Mouse (Mus musculus) midbrain, postnatal 0 days (tissue): Measurements from ENCODE around the gene Hoxd12. TPM values are rescaled to one million over a fixed set of nuclear protein-coding genes. Genes with fewer than 3 reads are reported as not detected.

Experiments
- ATAC-seq: fragments of 200-750 bp; cut with Nextera tagmentation; 2 replicates; pipeline ENCODE4 v1.8.0; 2017; ENCODE audit warnings: moderate number of reproducible peaks, mild to moderate bottlenecking, moderate TSS enrichment, moderate library complexity; ENCODE audit not compliant: low FRiP score
- DNase-seq: peaks from one replicate; pipeline ENCODE4 v3.0.0-alpha.2; 2015; ENCODE audit warnings: low spot score
- H3K27ac ChIP-seq: fragments of 300-500 bp; sonication (generic); 2 replicates; pipeline ENCODE4 v1.5.1; 2014; ENCODE audit warnings: low read depth, mild to moderate bottlenecking, low read length, mixed read lengths
- H3K27me3 ChIP-seq: fragments of 300-500 bp; sonication (generic); 2 replicates; pipeline ENCODE4 v1.6.1; 2014; ENCODE audit warnings: low read length, control low read depth, mixed read lengths; ENCODE audit not compliant: insufficient read depth
- H3K36me3 ChIP-seq: fragments of 300-500 bp; sonication (generic); 2 replicates; pipeline ENCODE4 v1.6.1; 2014; ENCODE audit warnings: low read length, control low read depth, mixed read lengths; ENCODE audit not compliant: insufficient read depth
- H3K4me1 ChIP-seq: fragments of 300-500 bp; sonication (generic); 2 replicates; pipeline ENCODE4 v1.6.1; 2014; ENCODE audit warnings: mild to moderate bottlenecking, control low read depth, antibody characterized with exemption, low read length, mixed read lengths; ENCODE audit not compliant: insufficient read depth
- H3K4me2 ChIP-seq: fragments of 300-500 bp; sonication (generic); 2 replicates; pipeline ENCODE4 v1.6.1; 2014; ENCODE audit warnings: low read depth, mild to moderate bottlenecking, low read length, mixed read lengths; ENCODE audit not compliant: poor library complexity, severe bottlenecking
- H3K4me3 ChIP-seq: fragments of 300-500 bp; sonication (generic); 2 replicates; pipeline ENCODE4 v1.5.1; 2014; ENCODE audit warnings: low read depth, mild to moderate bottlenecking, low read length, moderate library complexity
- H3K9ac ChIP-seq: fragments of 300-500 bp; sonication (generic); replicated peaks from 2 replicates; pipeline ENCODE4 v1.6.1; 2014; ENCODE audit warnings: mild to moderate bottlenecking, low read length, moderate library complexity, mixed read lengths; ENCODE audit not compliant: poor library complexity, severe bottlenecking
- H3K9me3 ChIP-seq: fragments of 300-500 bp; sonication (generic); 2 replicates; pipeline ENCODE4 v1.6.1; 2016; ENCODE audit warnings: low read length, control low read depth
- CTCF ChIP-seq: IDR thresholded peaks from 2 replicates; pipeline ENCODE4 v1.5.1; 2016; ENCODE audit warnings: antibody characterized with exemption, mild to moderate bottlenecking
- WGBS: fragments of 180-500 bp; shearing (Covaris S2); extraction: QIAGEN DNeasy Blood & Tissue Kit; methylation state at CpG from one replicate; pipeline ENCODE4 v1.1.7; 2014; 5-methylcytosine and 5-hydroxymethylcytosine counted together
- polyA plus RNA-seq: library from polyadenylated mRNA; unstranded; fragments of >200 nt; fragmentation: Nextera tagmentation; extraction: Ambion mirVana; gene quantifications from 2 replicates; pipeline ENCODE4 v1.2.1, GENCODE M21; 2015
- total RNA-seq: library from RNA; depleted of rRNA; stranded (reverse); fragments of >200 nt; gene quantifications from 2 replicates; pipeline ENCODE4 v1.2.3, GENCODE M21; 2014

The Hoxd12 gene
- total and polyA plus RNA-seq, 2 experiments from 2014 or later = not detected

DNA sequence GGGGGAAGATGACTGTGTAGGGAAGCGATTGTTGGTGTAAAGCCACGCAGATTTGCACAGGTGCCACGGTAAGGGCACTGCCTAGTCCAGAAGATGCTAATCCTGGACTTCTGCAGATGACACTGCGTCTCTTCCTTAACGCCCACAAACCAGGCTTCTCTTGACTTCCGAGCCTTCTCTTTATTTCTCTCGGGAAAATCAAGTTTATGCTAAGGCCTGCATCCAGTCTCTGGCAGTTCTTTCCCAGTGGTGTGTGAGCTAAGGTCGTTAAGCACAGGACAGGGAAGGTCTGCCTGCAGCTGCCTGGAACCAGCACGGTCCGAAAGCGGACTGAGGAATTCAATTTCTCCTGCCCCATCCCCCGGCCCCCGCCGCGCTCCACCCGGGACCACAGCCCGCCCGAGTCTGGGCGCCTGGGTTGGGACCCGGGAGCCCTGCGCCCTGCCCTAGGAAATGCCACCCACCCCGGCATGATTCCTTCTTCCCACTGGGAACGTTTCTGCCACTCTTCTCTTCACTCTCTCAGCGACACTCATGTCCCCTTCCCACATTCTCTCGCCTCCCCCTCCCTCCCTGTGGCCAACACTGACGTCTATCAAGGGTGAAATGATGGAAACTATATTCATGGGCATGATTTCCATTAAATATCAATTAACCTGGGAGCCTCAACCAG, 29.0 kb downstream of the Hoxd12 start:
- DNase-seq = no peak
- no peak overlapping the region for H3K4me2 ChIP-seq

DNA sequence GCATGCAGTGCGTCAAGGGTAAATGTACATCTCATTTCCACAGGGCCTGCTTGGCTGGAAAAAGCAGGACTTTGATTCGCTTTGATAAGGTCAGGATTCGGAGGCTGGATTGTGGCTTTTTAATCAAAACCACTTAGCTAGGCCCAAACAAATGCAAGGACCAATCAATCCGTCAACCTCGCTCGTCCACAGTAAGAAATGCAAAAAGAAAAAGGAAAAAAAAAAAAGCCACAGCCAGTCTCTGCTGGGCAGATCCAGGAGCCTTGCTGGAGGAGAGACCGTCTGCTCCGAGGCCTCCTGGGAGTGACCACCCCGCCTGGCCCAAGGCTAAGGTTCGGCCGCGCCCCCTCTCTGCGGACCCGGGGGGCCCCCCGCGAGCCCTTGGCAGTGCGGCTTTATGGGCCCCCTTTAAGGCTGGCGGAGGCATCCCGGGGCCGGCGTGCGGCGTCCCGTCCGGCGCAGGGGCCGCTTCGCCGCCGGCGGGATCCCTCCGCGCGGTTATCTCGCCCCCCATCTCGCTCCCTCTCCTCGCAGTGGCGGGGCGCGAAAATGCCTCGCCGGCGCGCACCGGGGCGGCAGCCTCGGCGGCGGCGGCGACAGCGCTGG, 29.7 kb downstream of the Hoxd12 start, which contains the start of gene Hoxd8:
Hoxd8 (plus strand) TSS at position 223 of the 606 bp plus-strand sequence.
- WGBS = under 1% methylated on average over 30 of the region's 52 CpGs
- Histone ChIP-seq H3K9me3 (no peaks in the 10 kb centered on the region), H3K36me3 (no peaks in the 10 kb centered on the region), H3K4me3 (peak within 1 kb of the TSS; percentile 24), H3K9ac (no peak within 1 kb of the TSS), H3K4me2 (peak within 1 kb of the TSS; percentile 36), H3K27me3 (peaks cover 86% of the 10 kb centered on the region), H3K4me1 (no peaks in the 10 kb centered on the region), H3K27ac (no peak within 1 kb of the TSS)
- DNase-seq = no peak
- no peak for TF ChIP-seq CTCF
- no peak for ATAC-seq

More for the DNA sequence above, 29.0 kb downstream of the Hoxd12 start:
- Histone ChIP-seq H3K4me3 (no peak overlapping the region), H3K36me3 (no peaks in the 10 kb centered on the region), H3K9me3 (no peaks in the 10 kb centered on the region), H3K27me3 (peaks cover 85% of the 10 kb centered on the region), H3K27ac (no peak overlapping the region), H3K9ac (no peak overlapping the region), H3K4me1 (no peaks in the 10 kb centered on the region)
- ATAC-seq = no peak
- no peak for TF ChIP-seq CTCF
- WGBS = 3% methylated on average over 26 of the region's 26 CpGs

DNA sequence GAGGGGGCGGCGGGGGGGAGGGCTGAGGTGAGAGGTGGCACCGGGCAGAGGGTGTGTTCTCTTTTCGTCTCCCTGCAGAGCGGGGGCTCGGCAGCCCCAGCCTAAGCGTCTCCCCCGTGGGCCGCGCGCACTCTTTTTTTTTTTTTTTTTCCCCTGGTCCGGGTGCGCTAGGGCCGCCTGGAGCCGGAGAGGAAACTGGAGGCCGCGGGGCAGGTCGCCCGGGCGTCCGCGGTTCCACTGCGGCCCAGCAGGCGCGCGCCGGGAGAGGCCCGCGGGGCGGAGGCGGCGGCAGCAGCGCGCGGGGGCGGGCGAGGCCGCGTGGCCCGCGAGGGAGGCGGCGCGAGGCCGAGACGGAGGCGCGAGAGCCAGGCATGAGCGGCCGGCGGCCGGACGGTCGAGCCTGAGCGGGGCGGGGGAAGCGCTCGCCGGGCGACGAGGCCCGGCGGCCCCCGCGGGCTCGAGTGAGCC, 30.2 kb downstream of the Hoxd12 start:
- H3K36me3 ChIP-seq = no peaks in the 10 kb centered on the region
- H3K9ac ChIP-seq = no peak overlapping the region
- H3K4me2 ChIP-seq = peak overlapping the region; percentile 36
- no peaks in the 10 kb centered on the region for H3K9me3 ChIP-seq
- under 1% methylated on average over 48 of the region's 66 CpGs for WGBS
- ATAC-seq = no peak
- H3K27ac ChIP-seq = no peak overlapping the region
- no peak for DNase-seq
- no peaks in the 10 kb centered on the region for H3K4me1 ChIP-seq
- H3K4me3 ChIP-seq = peak overlapping the region; percentile 24
- peaks cover 86% of the 10 kb centered on the region for H3K27me3 ChIP-seq
- no peak for TF ChIP-seq CTCF

DNA sequence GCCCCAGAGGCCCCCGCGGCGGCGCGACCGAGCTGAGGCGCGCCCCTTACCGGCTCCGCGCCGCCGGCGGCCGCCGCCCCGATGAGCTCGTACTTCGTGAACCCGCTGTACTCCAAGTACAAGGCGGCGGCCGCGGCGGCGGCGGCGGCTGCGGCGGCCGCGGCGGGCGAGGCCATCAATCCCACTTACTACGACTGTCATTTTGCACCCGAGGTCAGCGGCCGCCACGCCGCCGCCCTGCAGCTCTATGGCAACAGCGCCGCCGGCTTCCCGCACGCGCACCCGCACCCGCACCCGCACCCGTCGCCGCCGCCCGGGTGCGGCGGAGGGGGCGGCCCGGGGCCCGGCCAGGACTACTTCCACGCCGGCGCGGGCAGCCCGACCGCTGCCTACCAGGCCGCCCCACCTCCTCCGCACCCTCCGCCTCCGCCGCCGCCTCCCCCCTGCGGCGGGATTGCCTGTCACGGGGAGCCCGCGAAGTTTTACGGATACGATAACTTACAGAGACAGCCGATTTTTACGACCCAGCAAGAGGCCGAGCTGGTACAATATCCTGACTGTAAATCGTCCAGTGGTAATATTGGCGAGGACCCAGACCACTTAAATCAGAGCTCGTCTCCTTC, 30.8 kb downstream of the Hoxd12 start:
- WGBS = under 1% methylated on average over 58 of the region's 85 CpGs
- Histone ChIP-seq H3K4me2 (peak overlapping the region; percentile 36), H3K27ac (no peak overlapping the region), H3K36me3 (no peaks in the 10 kb centered on the region), H3K9me3 (no peaks in the 10 kb centered on the region), H3K4me3 (peak overlapping the region; percentile 24), H3K9ac (no peak overlapping the region), H3K4me1 (no peaks in the 10 kb centered on the region), H3K27me3 (peaks cover 86% of the 10 kb centered on the region)
- no peak for TF ChIP-seq CTCF
- ATAC-seq = no peak
- DNase-seq = no peak

DNA sequence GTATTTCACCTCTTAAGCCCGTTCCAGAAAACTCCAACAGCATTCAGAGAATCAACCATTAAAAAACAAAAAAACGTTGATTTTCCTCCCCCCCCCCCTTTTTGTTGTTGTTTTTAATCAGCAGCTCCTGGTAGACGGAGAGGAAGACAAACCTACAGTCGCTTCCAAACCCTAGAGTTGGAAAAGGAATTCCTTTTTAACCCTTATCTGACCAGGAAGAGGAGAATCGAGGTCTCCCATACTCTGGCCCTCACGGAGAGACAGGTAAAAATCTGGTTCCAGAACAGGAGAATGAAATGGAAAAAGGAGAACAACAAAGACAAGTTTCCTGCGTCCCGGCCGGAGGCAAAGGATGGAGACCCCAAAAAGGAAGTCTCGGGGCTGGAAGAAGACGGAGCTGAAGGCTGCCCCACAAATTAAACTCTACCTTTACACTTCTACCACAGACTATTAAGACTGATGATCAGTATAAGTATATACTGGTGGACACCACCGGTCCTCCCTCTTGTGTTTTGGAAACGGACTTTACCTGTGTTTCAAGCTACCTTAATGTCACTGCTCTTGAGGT, 31.7 kb downstream of the Hoxd12 start:
- ATAC-seq = no peak
- Histone ChIP-seq H3K4me3 (no peak overlapping the region), H3K36me3 (no peaks in the 10 kb centered on the region), H3K9me3 (no peaks in the 10 kb centered on the region), H3K9ac (no peak overlapping the region), H3K4me2 (no peak overlapping the region), H3K27me3 (peaks cover 83% of the 10 kb centered on the region), H3K4me1 (no peaks in the 10 kb centered on the region), H3K27ac (no peak overlapping the region)
- no peak for TF ChIP-seq CTCF
- 3% methylated on average over 13 of the region's 13 CpGs for WGBS
- no peak for DNase-seq

DNA sequence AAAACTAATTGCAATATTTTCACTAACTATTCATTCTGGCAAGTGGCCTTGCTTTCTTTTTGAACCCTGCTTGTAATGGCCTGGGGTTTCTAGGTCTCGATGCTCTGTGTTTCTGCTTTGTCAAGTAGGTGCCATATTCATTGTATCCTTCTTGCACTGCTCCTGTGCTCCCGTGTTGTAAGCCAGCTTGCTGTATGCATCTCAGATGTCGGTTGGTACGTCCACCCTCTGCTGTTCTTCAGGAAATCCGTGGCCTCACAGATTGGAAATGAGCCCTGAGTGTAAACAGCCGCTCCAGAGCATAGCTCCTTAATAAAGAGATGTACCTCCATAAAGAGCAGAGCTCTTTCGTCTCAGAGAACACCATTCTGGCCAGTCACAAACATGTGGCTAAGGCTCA, 32.8 kb downstream of the Hoxd12 start:
- H3K4me1 ChIP-seq = no peaks in the 10 kb centered on the region
- no peaks in the 10 kb centered on the region for H3K36me3 ChIP-seq
- no peak overlapping the region for H3K9ac ChIP-seq
- DNase-seq = no peak
- H3K9me3 ChIP-seq = no peaks in the 10 kb centered on the region
- H3K4me3 ChIP-seq = no peak overlapping the region
- no peak overlapping the region for H3K4me2 ChIP-seq
- WGBS = 5% methylated on average over 7 of the region's 7 CpGs
- ATAC-seq = no peak
- H3K27me3 ChIP-seq = peaks cover 91% of the 10 kb centered on the region
- no peak overlapping the region for H3K27ac ChIP-seq
- TF ChIP-seq CTCF = no peak
